In genomic region chr19:5457746-5458442, GRCm38 (mm10) we compare ENCODE assay signal across 8 mouse cellular contexts. TPM values are rescaled to one million over a fixed set of nuclear protein-coding genes. Genes with fewer than 3 reads are reported as not detected.
DNase-seq lines count a peak whose midpoint lies in the region; ATAC-seq and TF ChIP-seq lines count a peak whose summit lies in the region.

Ccdc85b (minus strand) TSS chr19:5457894.

- peak within 1 kb of the TSS; percentile 74 for H3K9ac ChIP-seq in lung, postnatal 0 days (replicated peaks; ENCODE audit: low read depth)
- peak within 1 kb of the TSS; percentile 81 for H3K9ac ChIP-seq in hindbrain, embryonic 14.5 days
- H3K9ac ChIP-seq in liver, embryonic 16.5 days (ENCODE audit: low read depth, low read length), result peak within 1 kb of the TSS; percentile 77

- ATAC-seq in lung, postnatal 0 days, result peak; percentile 30
- 0 out of 2 replicates have a peak, but pooled peaks have one; percentile 0 for ATAC-seq in hindbrain, embryonic 14.5 days (ENCODE audit: low FRiP score)
- no peak for ATAC-seq in liver, embryonic 16.5 days (ENCODE audit: low read depth)
- no peak for ATAC-seq in erythroid progenitor cell, adult 5-6 weeks (replicated peaks; ENCODE audit: low FRiP score, poor library complexity, severe bottlenecking)

- peak within 1 kb of the TSS; percentile 98 for H3K4me2 ChIP-seq in lung, postnatal 0 days (replicated peaks; ENCODE audit: low read depth, low read length)
- peak within 1 kb of the TSS; percentile 94 for H3K4me2 ChIP-seq in hindbrain, embryonic 14.5 days (replicated peaks)
- H3K4me2 ChIP-seq in liver, embryonic 16.5 days (ENCODE audit: low read depth, low read length), result peak within 1 kb of the TSS; percentile 100

- H3K27me3 ChIP-seq in lung, postnatal 0 days (replicated peaks; ENCODE audit: insufficient read depth, low read length), result no peaks in the 10 kb centered on the region
- no peaks in the 10 kb centered on the region for H3K27me3 ChIP-seq in hindbrain, embryonic 14.5 days (ENCODE audit: control insufficient read depth, insufficient read depth, low read length)
- no peaks in the 10 kb centered on the region for H3K27me3 ChIP-seq in liver, embryonic 16.5 days (ENCODE audit: control insufficient read depth, insufficient read depth, low read depth, low read length)

- TF ChIP-seq EP300 in lung, postnatal 0 days (IDR thresholded peaks at IDR 0.05), result peak; percentile 59; the same call in 1 of the 2 replicates

- DNase-seq in cerebellum, adult 11-12 months, result peak; percentile 26
- no peak for DNase-seq in cerebellum, adult 11 months
- DNase-seq in lung, postnatal 0 days (ENCODE audit: low spot score), result no peak
- no peak for DNase-seq in lung, postnatal 10 days
- DNase-seq in hindbrain, embryonic 14.5 days (ENCODE audit: low spot score), result no peak
- DNase-seq in c-Kit-positive CD71-positive TER-119-positive erythroid progenitor cells, embryonic 14.5 days (ENCODE audit: low spot score), result no peak

- H3K4me1 ChIP-seq in lung, postnatal 0 days (ENCODE audit: insufficient read depth, low read depth, low read length), result peaks cover 13% of the 10 kb centered on the region
- H3K4me1 ChIP-seq in hindbrain, embryonic 14.5 days (replicated peaks; ENCODE audit: control insufficient read depth, insufficient read depth, low read length), result peaks cover 40% of the 10 kb centered on the region
- peaks cover 34% of the 10 kb centered on the region for H3K4me1 ChIP-seq in liver, embryonic 16.5 days (ENCODE audit: control insufficient read depth, low read depth, low read length)

- 9% methylated on average over 14 of the region's 14 CpGs for WGBS in lung, postnatal 0 days
- WGBS in hindbrain, embryonic 14.5 days, result 12% methylated on average over 14 of the region's 14 CpGs
- WGBS in liver, embryonic 16.5 days (ENCODE audit: insufficient replicate concordance), result 13% methylated on average over 14 of the region's 14 CpGs

- peak within 1 kb of the TSS; percentile 92 for H3K27ac ChIP-seq in lung, postnatal 0 days (ENCODE audit: low read length)
- H3K27ac ChIP-seq in hindbrain, embryonic 14.5 days, result peak within 1 kb of the TSS; percentile 94
- peak within 1 kb of the TSS; percentile 78 for H3K27ac ChIP-seq in liver, embryonic 16.5 days (ENCODE audit: low read length)

- H3K4me3 ChIP-seq in lung, postnatal 0 days (ENCODE audit: low read depth, low read length), result peak within 1 kb of the TSS; percentile 79
- peak within 1 kb of the TSS; percentile 70 for H3K4me3 ChIP-seq in hindbrain, embryonic 14.5 days (replicated peaks; ENCODE audit: low read length)
- peak within 1 kb of the TSS; percentile 80 for H3K4me3 ChIP-seq in liver, embryonic 16.5 days (ENCODE audit: low read depth, low read length)

- TF ChIP-seq CTCF in lung, postnatal 0 days (IDR thresholded peaks at IDR 0.05), result no peak

- no peaks in the 10 kb centered on the region; the same call in 1 of the 2 replicates for H3K36me3 ChIP-seq in lung, postnatal 0 days (ENCODE audit: insufficient read depth, low read length)
- peaks cover 27% of the 10 kb centered on the region for H3K36me3 ChIP-seq in hindbrain, embryonic 14.5 days (replicated peaks; ENCODE audit: control insufficient read depth, insufficient read depth)
- no peaks in the 10 kb centered on the region for H3K36me3 ChIP-seq in liver, embryonic 16.5 days (ENCODE audit: control insufficient read depth, insufficient read depth)

- no peaks in the 10 kb centered on the region for H3K9me3 ChIP-seq in lung, postnatal 0 days (ENCODE audit: low read length)
- H3K9me3 ChIP-seq in hindbrain, embryonic 14.5 days (ENCODE audit: control insufficient read depth, low read length), result no peaks in the 10 kb centered on the region
- H3K9me3 ChIP-seq in liver, embryonic 16.5 days (replicated peaks; ENCODE audit: control insufficient read depth, low read length), result no peaks in the 10 kb centered on the region

RNA-seq across cellular contexts. Expression of gene Ccdc85b, which starts in this region (rescaled TPM):
- 14.4 and 18.0 TPM in 2 replicates for polyA plus RNA-seq in lung, postnatal 0 days (2015; fragmentation: Nextera tagmentation; extraction: Ambion mirVana)
- 10.4 and 10.9 TPM in 2 replicates for polyA plus RNA-seq in hindbrain, embryonic 14.5 days (2014; fragmentation: Nextera tagmentation; extraction: Ambion mirVana)
- polyA plus RNA-seq in liver, embryonic 16.5 days (2015; fragmentation: Nextera tagmentation; extraction: Ambion mirVana), result 0.86 and 0.97 TPM in 2 replicates
- total RNA-seq in erythroid progenitor cell, adult 5-6 weeks (2015; ENCODE audit: low replicate concordance), result not detected in 2 replicates
- 1.2 TPM in 1 of 2 replicates, not detected in the other for total RNA-seq in erythroid progenitor cell, adult 5-6 weeks (2017; ENCODE audit: low replicate concordance)

Comparison
In these comparisons a context has a peak if more than half of its experiments do, and no peak if none do; other contexts are left out.
1. ATAC-seq: peak in lung, postnatal 0 days (single experiment) and hindbrain, embryonic 14.5 days (single experiment); none in liver, embryonic 16.5 days (single experiment) and erythroid progenitor cell, adult 5-6 weeks (single experiment).
2. Peak in every context shown above with its lines, with median percentiles within 50 percentile points of each other: H3K27ac ChIP-seq, H3K4me2 ChIP-seq, H3K4me3 ChIP-seq and H3K9ac ChIP-seq.